Mouse (Mus musculus) frontal cortex, postnatal 25 days (tissue): ENCODE data around the gene Cox8b.

Experiments used
- DNase-seq, 2 experiments: peaks; one replicate each; pipeline ENCODE4 v3.0.0; 2022; ENCODE audit warnings: low spot score in 2 of 2

Cox8b gene

GRCm38 (mm10) chr7:140860728-140861127 lies 39.5 kb downstream of the Cox8b start:
- DNase-seq: no peak

GRCm38 (mm10) chr7:140859997-140860396 lies 40.2 kb downstream of the Cox8b start:
- DNase-seq: no peak

- DNase-seq: no peak
These were observed 41.5 kb downstream of the Cox8b start for GRCm38 (mm10) chr7:140858746-140859145.

DNA sequence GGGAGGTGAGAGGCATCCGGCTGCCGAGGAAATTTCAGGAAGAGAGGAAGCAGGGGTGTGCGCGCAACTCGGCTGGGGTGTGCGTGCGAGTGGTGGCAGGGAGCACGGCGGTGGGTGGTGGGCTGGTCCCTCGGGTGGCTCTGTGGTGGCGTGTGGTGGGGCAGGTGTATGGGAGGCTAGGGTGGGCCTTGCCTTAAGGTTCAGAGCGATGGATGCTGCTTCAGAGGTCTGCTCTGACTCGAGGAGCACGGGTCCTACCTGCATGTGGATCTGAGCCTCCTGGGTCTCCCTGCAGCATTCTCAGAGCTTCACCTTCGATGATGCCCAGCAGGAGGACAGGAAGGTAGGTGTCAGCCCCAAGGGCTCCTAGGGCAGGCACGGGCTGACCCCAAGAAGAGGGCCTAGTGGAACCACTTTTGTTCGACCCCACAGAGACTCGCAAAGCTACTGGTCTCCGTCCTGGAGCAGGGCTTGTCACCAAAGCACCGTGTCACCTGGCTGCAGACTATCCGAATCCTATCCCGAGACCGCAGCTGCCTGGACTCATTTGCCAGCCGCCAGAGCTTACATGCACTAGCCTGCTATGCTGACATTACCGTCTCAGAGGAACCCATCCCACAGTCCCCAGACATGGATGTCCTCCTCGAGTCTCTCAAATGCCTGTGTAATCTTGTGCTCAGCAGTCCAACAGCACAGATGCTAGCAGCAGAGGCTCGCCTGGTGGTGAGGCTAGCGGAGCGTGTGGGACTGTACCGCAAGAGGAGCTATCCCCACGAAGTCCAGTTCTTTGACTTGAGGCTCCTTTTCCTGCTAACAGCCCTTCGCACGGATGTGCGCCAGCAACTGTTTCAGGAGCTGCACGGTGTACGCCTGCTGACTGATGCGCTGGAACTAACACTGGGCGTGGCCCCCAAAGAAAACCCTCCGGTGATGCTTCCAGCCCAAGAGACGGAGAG lies 42.4 kb downstream of the Cox8b start, which contains the start of gene Bet1l:
Gene Bet1l (minus strand): TSS at position 28 of the 956 bp plus-strand sequence.
- DNase-seq: no peak

DNA sequence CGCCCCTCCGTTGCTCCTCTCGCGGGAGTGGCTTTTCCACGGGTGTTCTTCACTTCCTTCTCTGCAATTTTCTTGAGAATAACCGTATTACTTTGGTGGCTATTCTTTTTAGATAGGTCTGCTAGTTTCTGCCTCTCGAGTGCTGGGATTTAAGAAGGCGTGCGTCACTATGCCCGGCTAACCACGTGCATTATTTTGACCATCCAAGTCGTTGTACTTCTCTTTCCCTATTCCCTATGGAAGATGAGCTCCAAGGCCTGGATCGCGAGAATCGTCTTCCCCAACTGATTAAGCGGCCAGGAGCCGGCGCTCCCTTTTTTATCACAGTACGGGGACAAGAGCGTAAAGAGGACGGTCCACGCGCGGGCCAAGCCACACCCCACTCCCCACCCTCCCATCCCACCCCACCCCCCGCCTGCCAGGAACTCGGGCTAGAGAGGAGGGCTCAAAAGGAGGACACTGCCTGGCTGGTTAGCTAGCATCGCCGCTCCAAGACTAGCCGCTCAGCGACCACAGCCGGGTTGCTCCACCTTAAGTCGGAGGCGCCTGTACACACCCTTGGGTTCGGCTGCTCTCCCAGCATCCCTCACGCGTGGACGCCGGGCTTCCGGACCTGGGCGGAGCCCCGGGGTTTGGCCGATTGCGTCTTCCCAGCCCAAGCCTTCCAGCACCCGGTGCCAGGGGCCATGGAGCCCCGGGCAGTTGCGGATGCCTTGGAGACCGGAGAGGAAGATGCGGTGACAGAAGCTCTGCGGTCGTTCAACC lies 43.3 kb downstream of the Cox8b start, which contains the start of gene Ric8a:
Gene Ric8a (plus strand): TSS at position 173 of the 765 bp plus-strand sequence.
- DNase-seq: peak; percentile 69 to 82

GRCm38 (mm10) chr7:140855860-140856784 lies 44.1 kb downstream of the Cox8b start, which contains the start of gene Gm45785:
TSS of gene Gm45785 (minus strand) at chr7:140856331.
- peak; percentile 59 to 71 for DNase-seq

GRCm38 (mm10) chr7:140855181-140855580 lies 45.1 kb downstream of the Cox8b start:
- DNase-seq: no peak

DNA sequence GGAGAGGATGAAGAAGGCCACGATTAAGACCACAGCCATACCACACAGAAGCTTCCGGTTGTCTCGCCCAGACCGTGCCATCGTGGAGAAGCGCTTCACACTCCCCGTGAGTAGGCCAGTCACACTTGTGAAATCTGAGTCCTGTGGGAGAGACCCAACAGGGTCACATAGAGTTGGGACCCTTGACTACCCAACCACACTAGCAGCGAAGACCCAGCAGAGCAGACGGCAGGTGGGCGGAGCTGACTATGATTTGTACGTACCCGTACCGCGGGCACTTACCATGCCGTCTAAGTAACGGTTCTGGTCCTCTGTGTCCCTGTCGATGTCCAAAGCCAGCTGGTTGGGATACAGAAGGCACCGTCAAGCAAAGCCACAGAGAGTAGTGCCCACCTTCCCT lies 45.8 kb downstream of the Cox8b start:
- DNase-seq: no peak

- DNase-seq: no peak
These were observed 46.9 kb downstream of the Cox8b start for GRCm38 (mm10) chr7:140853386-140853785.

DNA sequence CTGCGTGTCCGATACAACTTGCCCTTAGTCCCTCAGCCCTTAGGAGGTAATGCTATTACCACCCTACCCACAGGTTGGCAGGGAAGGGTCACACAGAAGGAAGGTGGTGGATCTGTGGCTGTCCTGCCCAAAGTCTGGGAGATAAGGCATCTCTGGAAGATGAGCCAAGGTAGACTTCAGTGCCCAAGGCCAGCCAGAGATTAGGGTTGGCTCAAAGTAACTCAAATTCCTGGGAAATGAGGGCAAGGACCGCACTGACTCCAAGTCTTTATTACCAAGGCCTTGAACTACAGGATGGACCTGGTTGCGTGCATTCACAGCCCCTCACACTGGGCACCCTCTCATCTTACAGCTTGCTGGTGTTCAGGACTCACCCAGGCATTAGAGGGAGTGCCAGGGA lies 48.3 kb downstream of the Cox8b start:
- no peak for DNase-seq
